Mouse (Mus musculus): ENCODE measurements around the gene Lemd2. TPM values are rescaled to one million over a fixed set of nuclear protein-coding genes. Genes with fewer than 3 reads are reported as not detected.

Lemd2 gene
- polyA plus RNA-seq, 1 experiment = 46.3 TPM

- no peaks in the 10 kb centered on the region; the same call in 1 of the 2 replicates for H3K4me1 ChIP-seq (ENCODE audit: control insufficient read depth, insufficient read depth, low read length)
- H3K27ac ChIP-seq (ENCODE audit: control insufficient read depth, insufficient read depth, low read depth, low read length, poor library complexity) = peak overlapping the region; percentile 45
- H3K4me3 ChIP-seq (replicated peaks; ENCODE audit: control insufficient read depth, low read depth, low read length) = no peak overlapping the region
- TF ChIP-seq CTCF (IDR thresholded peaks at IDR 0.05; ENCODE audit: control insufficient read depth, insufficient read depth, low read length) (no peak), POLR2A (IDR thresholded peaks at IDR 0.05; ENCODE audit: borderline replicate concordance, control insufficient read depth, low read depth, low read length) (no peak)
- 62% methylated on average over 11 of the region's 11 CpGs for WGBS
Measured at GRCm38 (mm10) chr17:27169952-27170695, 34.1 kb downstream of the Lemd2 start.

DNA sequence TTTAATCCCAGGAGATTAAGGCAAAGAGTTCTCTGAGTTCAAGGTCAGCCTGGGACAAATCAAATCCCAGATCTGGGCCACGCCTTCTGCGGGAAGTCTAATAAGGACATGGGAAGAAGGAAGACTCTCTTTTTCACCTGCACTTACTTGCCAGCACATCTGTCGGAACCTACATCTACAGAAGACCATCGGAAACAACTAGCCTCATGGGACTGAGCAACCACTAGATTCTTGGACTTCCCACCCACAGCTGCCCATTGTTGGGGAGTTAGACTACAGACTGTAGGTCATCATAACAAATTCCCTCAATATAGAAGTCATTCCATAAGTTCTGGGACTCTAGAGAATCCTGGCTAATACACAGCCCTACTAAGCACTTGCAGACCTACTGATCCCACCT is 35.7 kb downstream of the Lemd2 start:
- Histone ChIP-seq H3K4me3 (replicated peaks; ENCODE audit: control insufficient read depth, low read depth, low read length) (no peak overlapping the region), H3K4me1 (ENCODE audit: control insufficient read depth, insufficient read depth, low read length) (no peaks in the 10 kb centered on the region; the same call in 1 of the 2 replicates), H3K27ac (ENCODE audit: control insufficient read depth, insufficient read depth, low read depth, low read length, poor library complexity) (no peak overlapping the region)
- WGBS = 87% methylated on average over 4 of the region's 4 CpGs
- TF ChIP-seq CTCF (IDR thresholded peaks at IDR 0.05; ENCODE audit: control insufficient read depth, insufficient read depth, low read length) (no peak), POLR2A (IDR thresholded peaks at IDR 0.05; ENCODE audit: borderline replicate concordance, control insufficient read depth, low read depth, low read length) (no peak)

DNA sequence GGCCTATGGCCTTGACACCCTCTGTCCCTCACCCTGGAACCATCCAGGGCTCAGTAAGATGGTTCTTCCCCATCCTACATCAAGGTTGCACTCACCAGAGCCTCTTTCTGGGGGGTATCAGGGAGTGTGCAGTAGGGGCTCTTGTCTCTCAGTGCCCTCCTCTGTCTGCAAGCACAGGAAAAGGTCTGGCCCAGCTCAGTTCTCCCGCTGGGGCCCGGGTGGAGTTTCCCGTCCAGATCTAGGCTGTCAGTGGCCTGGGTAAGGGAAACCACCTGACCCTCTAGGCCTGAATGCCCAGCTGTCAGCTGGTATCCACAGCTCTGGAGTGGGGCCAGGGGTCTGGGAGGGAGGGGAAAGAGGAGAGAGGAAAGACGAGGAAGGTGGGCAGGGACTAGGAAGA is 36.7 kb downstream of the Lemd2 start, which contains the start of gene Ip6k3:
TSS of gene Ip6k3 (minus strand) at position 251 of the 400 bp plus-strand sequence.
- 52% methylated on average over 4 of the region's 4 CpGs for whole genome bisulfite sequencing
- Histone ChIP-seq H3K4me3 (replicated peaks; ENCODE audit: control insufficient read depth, low read depth, low read length) (no peak within 1 kb of the TSS), H3K27ac (ENCODE audit: control insufficient read depth, insufficient read depth, low read depth, low read length, poor library complexity) (no peak within 1 kb of the TSS), H3K4me1 (ENCODE audit: control insufficient read depth, insufficient read depth, low read length) (no peaks in the 10 kb centered on the region; the same call in 1 of the 2 replicates)
- TF ChIP-seq CTCF (IDR thresholded peaks at IDR 0.05; ENCODE audit: control insufficient read depth, insufficient read depth, low read length) (no peak), POLR2A (IDR thresholded peaks at IDR 0.05; ENCODE audit: borderline replicate concordance, control insufficient read depth, low read depth, low read length) (no peak)

GRCm38 (mm10) chr17:27166901-27167300 is 37.4 kb downstream of the Lemd2 start:
- 82% methylated on average over 6 of the region's 6 CpGs for WGBS
- Histone ChIP-seq H3K4me3 (replicated peaks; ENCODE audit: control insufficient read depth, low read depth, low read length) (no peak overlapping the region), H3K27ac (ENCODE audit: control insufficient read depth, insufficient read depth, low read depth, low read length, poor library complexity) (no peak overlapping the region), H3K4me1 (ENCODE audit: control insufficient read depth, insufficient read depth, low read length) (no peaks in the 10 kb centered on the region; the same call in 1 of the 2 replicates)
- TF ChIP-seq CTCF (IDR thresholded peaks at IDR 0.05; ENCODE audit: control insufficient read depth, insufficient read depth, low read length) (no peak), POLR2A (IDR thresholded peaks at IDR 0.05; ENCODE audit: borderline replicate concordance, control insufficient read depth, low read depth, low read length) (no peak)

GRCm38 (mm10) chr17:27165054-27165773 is 39.1 kb downstream of the Lemd2 start:
- WGBS = 37% methylated on average over 8 of the region's 8 CpGs
- peak; percentile 30; the same call in 1 of the 2 replicates for TF ChIP-seq CTCF (IDR thresholded peaks at IDR 0.05; ENCODE audit: control insufficient read depth, insufficient read depth, low read length)
- TF ChIP-seq POLR2A (IDR thresholded peaks at IDR 0.05; ENCODE audit: borderline replicate concordance, control insufficient read depth, low read depth, low read length) = no peak
- Histone ChIP-seq H3K4me3 (replicated peaks; ENCODE audit: control insufficient read depth, low read depth, low read length) (no peak overlapping the region), H3K4me1 (ENCODE audit: control insufficient read depth, insufficient read depth, low read length) (no peaks in the 10 kb centered on the region; the same call in 1 of the 2 replicates), H3K27ac (ENCODE audit: control insufficient read depth, insufficient read depth, low read depth, low read length, poor library complexity) (0 out of 2 replicates have a peak overlapping the region, but pooled peaks have one; percentile 38)

DNA sequence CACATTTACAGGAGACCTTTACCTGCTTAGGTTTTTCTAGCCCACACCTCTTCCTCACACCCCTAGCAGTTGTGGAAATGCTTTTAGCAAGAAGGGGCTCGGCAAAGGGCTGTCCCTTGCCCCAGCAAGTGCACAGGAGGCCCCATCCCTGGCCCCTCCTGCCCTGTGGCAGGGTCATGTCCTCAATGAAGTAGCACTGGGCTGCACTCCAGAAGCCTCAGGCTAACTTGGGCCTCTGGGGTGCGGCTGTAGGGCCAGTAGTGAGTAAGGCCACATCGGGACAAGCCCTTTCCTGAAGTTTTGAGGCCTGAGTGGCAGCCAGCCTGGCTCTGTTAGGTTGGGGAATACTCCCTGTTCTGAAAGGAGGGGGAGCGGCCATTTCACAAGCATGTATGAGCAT is 43.4 kb downstream of the Lemd2 start:
- WGBS = 50% methylated on average over 4 of the region's 4 CpGs
- no peak for TF ChIP-seq CTCF (IDR thresholded peaks at IDR 0.05; ENCODE audit: control insufficient read depth, insufficient read depth, low read length)
- no peak for TF ChIP-seq POLR2A (IDR thresholded peaks at IDR 0.05; ENCODE audit: borderline replicate concordance, control insufficient read depth, low read depth, low read length)
- Histone ChIP-seq H3K4me1 (ENCODE audit: control insufficient read depth, insufficient read depth, low read length) (no peaks in the 10 kb centered on the region), H3K4me3 (replicated peaks; ENCODE audit: control insufficient read depth, low read depth, low read length) (no peak overlapping the region), H3K27ac (ENCODE audit: control insufficient read depth, insufficient read depth, low read depth, low read length, poor library complexity) (no peak overlapping the region)

DNA sequence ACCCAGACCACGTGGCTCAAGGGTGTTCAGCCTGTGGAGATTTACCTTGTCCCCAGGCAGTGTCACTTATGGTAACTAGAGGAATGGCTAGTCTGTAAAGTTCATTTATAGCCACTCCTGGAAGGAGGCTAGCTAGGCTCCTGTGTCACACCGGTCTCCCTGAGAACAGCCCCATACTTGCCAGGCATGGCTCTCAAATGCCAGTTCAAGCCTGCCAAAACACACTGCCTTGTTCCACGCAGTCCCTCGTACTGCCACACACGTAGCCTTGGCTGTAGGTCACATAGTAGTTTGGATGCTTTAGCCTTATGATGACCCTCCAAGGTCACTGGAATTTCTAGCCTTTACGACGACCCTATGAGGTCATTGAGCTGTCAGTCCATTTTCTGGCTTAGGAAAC is 45.1 kb downstream of the Lemd2 start:
- Histone ChIP-seq H3K27ac (ENCODE audit: control insufficient read depth, insufficient read depth, low read depth, low read length, poor library complexity) (no peak overlapping the region), H3K4me3 (replicated peaks; ENCODE audit: control insufficient read depth, low read depth, low read length) (no peak overlapping the region), H3K4me1 (ENCODE audit: control insufficient read depth, insufficient read depth, low read length) (no peaks in the 10 kb centered on the region)
- TF ChIP-seq CTCF (IDR thresholded peaks at IDR 0.05; ENCODE audit: control insufficient read depth, insufficient read depth, low read length) = no peak
- TF ChIP-seq POLR2A (IDR thresholded peaks at IDR 0.05; ENCODE audit: borderline replicate concordance, control insufficient read depth, low read depth, low read length) = no peak
- 77% methylated on average over 7 of the region's 7 CpGs for WGBS

DNA sequence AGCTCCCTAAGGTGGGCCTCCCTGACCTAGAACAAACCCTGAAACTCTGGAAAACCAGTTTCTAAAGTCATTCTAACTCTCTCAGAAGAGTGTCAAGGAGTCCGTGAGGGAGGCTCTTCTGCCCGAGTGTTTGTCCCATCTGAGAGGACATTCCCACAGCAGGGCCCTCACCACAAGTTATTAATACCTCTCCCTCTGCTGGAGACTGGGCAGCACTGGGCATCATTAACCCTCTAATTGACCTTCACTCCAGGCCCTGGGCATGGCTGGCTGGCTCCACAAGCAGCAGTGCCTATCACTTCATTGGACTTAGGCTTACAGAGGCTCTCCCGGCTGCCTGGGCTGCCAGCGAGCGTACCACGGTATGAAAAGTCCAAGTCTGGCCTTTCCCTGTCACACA is 45.8 kb downstream of the Lemd2 start:
- TF ChIP-seq POLR2A (IDR thresholded peaks at IDR 0.05; ENCODE audit: borderline replicate concordance, control insufficient read depth, low read depth, low read length) (no peak), CTCF (IDR thresholded peaks at IDR 0.05; ENCODE audit: control insufficient read depth, insufficient read depth, low read length) (no peak)
- H3K27ac ChIP-seq (ENCODE audit: control insufficient read depth, insufficient read depth, low read depth, low read length, poor library complexity) = no peak overlapping the region
- H3K4me3 ChIP-seq (replicated peaks; ENCODE audit: control insufficient read depth, low read depth, low read length) = no peak overlapping the region
- WGBS = 93% methylated on average over 6 of the region's 6 CpGs
- peaks cover 1% of the 10 kb centered on the region for H3K4me1 ChIP-seq (ENCODE audit: control insufficient read depth, insufficient read depth, low read length)
